Mouse (Mus musculus): Measurements from ENCODE around the gene Crip1. TPM values are rescaled to one million over a fixed set of nuclear protein-coding genes. Genes with fewer than 3 reads are reported as not detected.

The Crip1 gene
- polyA plus RNA-seq, 1 experiment from 2014 or later, result 63.5 TPM

- WGBS, result 88% methylated on average over 9 of the region's 9 CpGs
- peaks cover 3% of the 10 kb centered on the region for H3K4me1 ChIP-seq (ENCODE audit: control insufficient read depth, insufficient read depth, low read length)
- DNase-seq (ENCODE audit: low spot score), result no peak
- no peaks in the 10 kb centered on the region for H3K9me3 ChIP-seq (replicated peaks; ENCODE audit: control insufficient read depth, low read length)
- no peaks in the 10 kb centered on the region; the same call in 1 of the 2 replicates for H3K36me3 ChIP-seq (replicated peaks; ENCODE audit: control insufficient read depth, insufficient read depth, low read depth, low read length)
- no peak overlapping the region for H3K27ac ChIP-seq (replicated peaks; ENCODE audit: low read depth, low read length)
- H3K4me3 ChIP-seq (ENCODE audit: low read depth, low read length), result no peak overlapping the region
- H3K9ac ChIP-seq (replicated peaks; ENCODE audit: low read length), result no peak overlapping the region
- ATAC-seq (replicated peaks; ENCODE audit: insufficient number of reproducible peaks, low FRiP score, low TSS enrichment, low read depth), result no peak
- H3K27me3 ChIP-seq (ENCODE audit: control insufficient read depth, insufficient read depth, low read length), result no peaks in the 10 kb centered on the region
- H3K4me2 ChIP-seq (ENCODE audit: low read depth, low read length), result no peak overlapping the region
Observed at GRCm38 (mm10) chr12:113101251-113101960, 44.7 kb upstream of the Crip1 start.

GRCm38 (mm10) chr12:113102461-113102860, 43.7 kb upstream of the Crip1 start:
- Histone ChIP-seq H3K27me3 (ENCODE audit: control insufficient read depth, insufficient read depth, low read length) (no peaks in the 10 kb centered on the region), H3K36me3 (replicated peaks; ENCODE audit: control insufficient read depth, insufficient read depth, low read depth, low read length) (no peaks in the 10 kb centered on the region; the same call in 1 of the 2 replicates), H3K4me1 (ENCODE audit: control insufficient read depth, insufficient read depth, low read length) (peaks cover 3% of the 10 kb centered on the region), H3K9ac (replicated peaks; ENCODE audit: low read length) (no peak overlapping the region), H3K4me3 (ENCODE audit: low read depth, low read length) (no peak overlapping the region), H3K9me3 (replicated peaks; ENCODE audit: control insufficient read depth, low read length) (no peaks in the 10 kb centered on the region), H3K27ac (replicated peaks; ENCODE audit: low read depth, low read length) (no peak overlapping the region), H3K4me2 (ENCODE audit: low read depth, low read length) (no peak overlapping the region)
- ATAC-seq (replicated peaks; ENCODE audit: insufficient number of reproducible peaks, low FRiP score, low TSS enrichment, low read depth) (no peak), DNase-seq (ENCODE audit: low spot score) (peak; percentile 58)
- 66% methylated on average over 6 of the region's 6 CpGs for WGBS

- Histone ChIP-seq H3K27ac (replicated peaks; ENCODE audit: low read depth, low read length) (no peak overlapping the region), H3K36me3 (replicated peaks; ENCODE audit: control insufficient read depth, insufficient read depth, low read depth, low read length) (no peaks in the 10 kb centered on the region; the same call in 1 of the 2 replicates), H3K9ac (replicated peaks; ENCODE audit: low read length) (no peak overlapping the region), H3K9me3 (replicated peaks; ENCODE audit: control insufficient read depth, low read length) (no peaks in the 10 kb centered on the region), H3K4me3 (ENCODE audit: low read depth, low read length) (no peak overlapping the region), H3K4me1 (ENCODE audit: control insufficient read depth, insufficient read depth, low read length) (peaks cover 3% of the 10 kb centered on the region; the same call in 1 of the 2 replicates), H3K27me3 (ENCODE audit: control insufficient read depth, insufficient read depth, low read length) (no peaks in the 10 kb centered on the region), H3K4me2 (ENCODE audit: low read depth, low read length) (no peak overlapping the region)
- DNase-seq (ENCODE audit: low spot score), result peak; percentile 26
- ATAC-seq (replicated peaks; ENCODE audit: insufficient number of reproducible peaks, low FRiP score, low TSS enrichment, low read depth), result no peak
- WGBS, result 82% methylated on average over 8 of the region's 8 CpGs
Observed at GRCm38 (mm10) chr12:113103846-113104451, 42.2 kb upstream of the Crip1 start.

GRCm38 (mm10) chr12:113106386-113106785, 39.7 kb upstream of the Crip1 start:
- Histone ChIP-seq H3K27ac (replicated peaks; ENCODE audit: low read depth, low read length) (no peak overlapping the region), H3K36me3 (replicated peaks; ENCODE audit: control insufficient read depth, insufficient read depth, low read depth, low read length) (no peaks in the 10 kb centered on the region; the same call in 1 of the 2 replicates), H3K4me3 (ENCODE audit: low read depth, low read length) (no peak overlapping the region), H3K9ac (replicated peaks; ENCODE audit: low read length) (no peak overlapping the region), H3K4me1 (ENCODE audit: control insufficient read depth, insufficient read depth, low read length) (no peaks in the 10 kb centered on the region), H3K4me2 (ENCODE audit: low read depth, low read length) (no peak overlapping the region), H3K9me3 (replicated peaks; ENCODE audit: control insufficient read depth, low read length) (no peaks in the 10 kb centered on the region), H3K27me3 (ENCODE audit: control insufficient read depth, insufficient read depth, low read length) (no peaks in the 10 kb centered on the region)
- DNase-seq (ENCODE audit: low spot score) (no peak), ATAC-seq (replicated peaks; ENCODE audit: insufficient number of reproducible peaks, low FRiP score, low TSS enrichment, low read depth) (no peak)
- WGBS, result 92% methylated on average over 6 of the region's 6 CpGs

- no peaks in the 10 kb centered on the region for H3K4me1 ChIP-seq (ENCODE audit: control insufficient read depth, insufficient read depth, low read length)
- DNase-seq (ENCODE audit: low spot score) (no peak), ATAC-seq (replicated peaks; ENCODE audit: insufficient number of reproducible peaks, low FRiP score, low TSS enrichment, low read depth) (no peak)
- peaks cover 2% of the 10 kb centered on the region; the same call in 1 of the 2 replicates for H3K36me3 ChIP-seq (replicated peaks; ENCODE audit: control insufficient read depth, insufficient read depth, low read depth, low read length)
- H3K4me3 ChIP-seq (ENCODE audit: low read depth, low read length), result no peak overlapping the region
- H3K9ac ChIP-seq (replicated peaks; ENCODE audit: low read length), result no peak overlapping the region
- no peak overlapping the region for H3K4me2 ChIP-seq (ENCODE audit: low read depth, low read length)
- no peak overlapping the region for H3K27ac ChIP-seq (replicated peaks; ENCODE audit: low read depth, low read length)
- H3K27me3 ChIP-seq (ENCODE audit: control insufficient read depth, insufficient read depth, low read length), result no peaks in the 10 kb centered on the region
- H3K9me3 ChIP-seq (replicated peaks; ENCODE audit: control insufficient read depth, low read length), result no peaks in the 10 kb centered on the region
- WGBS, result 84% methylated on average over 4 of the region's 4 CpGs
Observed at GRCm38 (mm10) chr12:113107431-113108124, 38.5 kb upstream of the Crip1 start.

GRCm38 (mm10) chr12:113108528-113109283, 37.4 kb upstream of the Crip1 start:
- H3K4me2 ChIP-seq (ENCODE audit: low read depth, low read length), result no peak overlapping the region
- H3K9me3 ChIP-seq (replicated peaks; ENCODE audit: control insufficient read depth, low read length), result no peaks in the 10 kb centered on the region
- no peaks in the 10 kb centered on the region for H3K27me3 ChIP-seq (ENCODE audit: control insufficient read depth, insufficient read depth, low read length)
- H3K36me3 ChIP-seq (replicated peaks; ENCODE audit: control insufficient read depth, insufficient read depth, low read depth, low read length), result peaks cover 2% of the 10 kb centered on the region; the same call in 1 of the 2 replicates
- H3K4me1 ChIP-seq (ENCODE audit: control insufficient read depth, insufficient read depth, low read length), result no peaks in the 10 kb centered on the region
- DNase-seq (ENCODE audit: low spot score), result no peak
- H3K27ac ChIP-seq (replicated peaks; ENCODE audit: low read depth, low read length), result no peak overlapping the region
- H3K4me3 ChIP-seq (ENCODE audit: low read depth, low read length), result no peak overlapping the region
- H3K9ac ChIP-seq (replicated peaks; ENCODE audit: low read length), result no peak overlapping the region
- 87% methylated on average over 17 of the region's 17 CpGs for WGBS
- ATAC-seq (replicated peaks; ENCODE audit: insufficient number of reproducible peaks, low FRiP score, low TSS enrichment, low read depth), result no peak

GRCm38 (mm10) chr12:113109801-113110200, 36.3 kb upstream of the Crip1 start:
- ATAC-seq (replicated peaks; ENCODE audit: insufficient number of reproducible peaks, low FRiP score, low TSS enrichment, low read depth), result no peak
- Histone ChIP-seq H3K9me3 (replicated peaks; ENCODE audit: control insufficient read depth, low read length) (no peaks in the 10 kb centered on the region), H3K9ac (replicated peaks; ENCODE audit: low read length) (no peak overlapping the region), H3K27me3 (ENCODE audit: control insufficient read depth, insufficient read depth, low read length) (no peaks in the 10 kb centered on the region), H3K4me2 (ENCODE audit: low read depth, low read length) (no peak overlapping the region), H3K4me3 (ENCODE audit: low read depth, low read length) (no peak overlapping the region), H3K36me3 (replicated peaks; ENCODE audit: control insufficient read depth, insufficient read depth, low read depth, low read length) (0 out of 2 replicates have a peak, but pooled peaks cover 2% of the 10 kb centered on the region), H3K27ac (replicated peaks; ENCODE audit: low read depth, low read length) (no peak overlapping the region), H3K4me1 (ENCODE audit: control insufficient read depth, insufficient read depth, low read length) (no peaks in the 10 kb centered on the region)
- 88% methylated on average over 10 of the region's 10 CpGs for WGBS
- no peak for DNase-seq (ENCODE audit: low spot score)
